Mouse (Mus musculus): ENCODE data around the gene Car9. TPM values are rescaled to one million over a fixed set of nuclear protein-coding genes. Genes with fewer than 3 reads are reported as not detected.
"Not testable (repeated sequence)": the region's sequence is repeated elsewhere in the genome, so short reads cannot be mapped to it uniquely, and the experiment has no call there.

Gene Car9
- polyA plus RNA-seq, 1 experiment from 2014 or later: 0.41 TPM

DNA sequence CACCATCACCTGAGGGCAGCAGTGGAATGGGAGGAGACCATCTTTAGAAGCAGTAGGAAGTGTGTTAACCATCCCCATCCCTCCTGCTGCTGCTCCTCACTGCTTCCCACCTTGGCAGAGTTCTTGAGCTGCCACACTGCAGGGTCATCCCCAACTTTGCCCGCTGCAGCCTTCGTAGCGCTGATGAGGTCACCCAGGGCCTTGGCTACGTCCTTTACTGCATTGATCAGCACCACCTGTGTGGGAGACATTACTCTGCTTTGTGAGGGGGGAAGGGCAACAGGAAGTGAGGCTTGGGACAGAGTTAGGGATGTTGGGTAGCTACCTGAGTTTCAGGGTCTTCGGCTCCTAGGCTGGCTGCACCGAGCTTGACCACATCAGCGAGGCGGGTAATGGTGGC is 28.9 kb downstream of the Car9 start:
- Histone ChIP-seq H3K4me1 (ENCODE audit: control insufficient read depth, insufficient read depth, low read length) (no peaks in the 10 kb centered on the region), H3K27me3 (ENCODE audit: control insufficient read depth, insufficient read depth, low read length) (no peaks in the 10 kb centered on the region), H3K9me3 (replicated peaks; ENCODE audit: control insufficient read depth, low read length) (no peaks in the 10 kb centered on the region), H3K36me3 (replicated peaks; ENCODE audit: control insufficient read depth, insufficient read depth, low read depth, low read length) (peaks cover 39% of the 10 kb centered on the region), H3K4me2 (ENCODE audit: low read depth, low read length) (no peak overlapping the region), H3K9ac (replicated peaks; ENCODE audit: low read length) (no peak overlapping the region), H3K27ac (replicated peaks; ENCODE audit: low read depth, low read length) (no peak overlapping the region), H3K4me3 (ENCODE audit: low read depth, low read length) (no peak overlapping the region)
- 95% methylated on average over 8 of the region's 8 CpGs for WGBS
- ATAC-seq (replicated peaks; ENCODE audit: insufficient number of reproducible peaks, low FRiP score, low TSS enrichment, low read depth) (no peak), DNase-seq (ENCODE audit: low spot score) (no peak)

DNA sequence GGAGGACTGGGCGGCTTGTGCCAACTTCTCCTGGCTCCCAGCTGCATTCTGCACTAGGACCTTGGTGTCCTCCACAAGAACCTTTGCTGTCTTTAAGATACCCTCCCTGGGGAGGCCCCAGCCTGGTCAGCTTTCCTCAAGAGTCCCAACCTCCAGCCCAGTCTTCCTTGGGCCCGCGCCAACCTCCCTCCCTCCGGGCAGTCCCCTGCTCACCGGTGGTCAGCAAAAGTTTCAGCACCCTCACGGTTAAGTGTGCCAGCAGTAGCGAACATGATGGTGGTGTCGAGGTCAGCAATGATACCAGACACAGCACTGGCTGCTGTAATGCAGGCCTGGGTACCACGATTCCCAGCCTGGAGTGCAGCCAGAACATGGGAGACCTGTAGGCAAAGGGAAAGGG is 29.3 kb downstream of the Car9 start:
- ATAC-seq (replicated peaks; ENCODE audit: insufficient number of reproducible peaks, low FRiP score, low TSS enrichment, low read depth) (no peak), DNase-seq (ENCODE audit: low spot score) (no peak)
- no peaks in the 10 kb centered on the region for H3K27me3 ChIP-seq (ENCODE audit: control insufficient read depth, insufficient read depth, low read length)
- H3K4me2 ChIP-seq (ENCODE audit: low read depth, low read length): no peak overlapping the region
- H3K4me3 ChIP-seq (ENCODE audit: low read depth, low read length): no peak overlapping the region
- no peak overlapping the region for H3K27ac ChIP-seq (replicated peaks; ENCODE audit: low read depth, low read length)
- no peaks in the 10 kb centered on the region for H3K4me1 ChIP-seq (ENCODE audit: control insufficient read depth, insufficient read depth, low read length)
- no peak overlapping the region for H3K9ac ChIP-seq (replicated peaks; ENCODE audit: low read length)
- 94% methylated on average over 9 of the region's 9 CpGs for WGBS
- H3K36me3 ChIP-seq (replicated peaks; ENCODE audit: control insufficient read depth, insufficient read depth, low read depth, low read length): peaks cover 39% of the 10 kb centered on the region
- no peaks in the 10 kb centered on the region for H3K9me3 ChIP-seq (replicated peaks; ENCODE audit: control insufficient read depth, low read length)

DNA sequence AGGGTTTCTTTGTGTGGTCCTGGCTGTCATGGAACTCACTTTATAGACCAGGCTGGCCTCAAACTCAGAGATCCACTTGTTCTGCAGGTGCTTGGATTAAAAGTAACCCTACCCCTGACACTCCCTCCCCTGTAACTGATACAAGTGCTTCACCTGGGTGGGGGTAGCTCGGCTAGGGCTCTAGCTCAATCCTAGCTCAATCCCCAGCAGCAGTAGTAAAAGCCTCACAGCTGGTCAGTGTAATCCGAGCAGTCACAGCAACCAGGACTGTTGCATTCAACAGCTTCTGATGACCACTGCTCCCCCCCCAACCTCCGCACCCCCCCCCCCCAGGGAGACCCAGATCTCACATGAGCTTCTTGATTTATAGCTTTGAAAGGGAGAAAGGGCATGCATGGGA is 35.3 kb downstream of the Car9 start:
- Histone ChIP-seq H3K9ac (replicated peaks; ENCODE audit: low read length) (no peak overlapping the region), H3K9me3 (replicated peaks; ENCODE audit: control insufficient read depth, low read length) (no peaks in the 10 kb centered on the region), H3K4me3 (ENCODE audit: low read depth, low read length) (no peak overlapping the region), H3K4me2 (ENCODE audit: low read depth, low read length) (no peak overlapping the region), H3K27ac (replicated peaks; ENCODE audit: low read depth, low read length) (no peak overlapping the region), H3K27me3 (ENCODE audit: control insufficient read depth, insufficient read depth, low read length) (no peaks in the 10 kb centered on the region), H3K36me3 (replicated peaks; ENCODE audit: control insufficient read depth, insufficient read depth, low read depth, low read length) (peaks cover 37% of the 10 kb centered on the region), H3K4me1 (ENCODE audit: control insufficient read depth, insufficient read depth, low read length) (no peaks in the 10 kb centered on the region)
- no peak for ATAC-seq (replicated peaks; ENCODE audit: insufficient number of reproducible peaks, low FRiP score, low TSS enrichment, low read depth)
- no peak for DNase-seq (ENCODE audit: low spot score)
- 60% methylated on average over 3 of the region's 3 CpGs for WGBS

DNA sequence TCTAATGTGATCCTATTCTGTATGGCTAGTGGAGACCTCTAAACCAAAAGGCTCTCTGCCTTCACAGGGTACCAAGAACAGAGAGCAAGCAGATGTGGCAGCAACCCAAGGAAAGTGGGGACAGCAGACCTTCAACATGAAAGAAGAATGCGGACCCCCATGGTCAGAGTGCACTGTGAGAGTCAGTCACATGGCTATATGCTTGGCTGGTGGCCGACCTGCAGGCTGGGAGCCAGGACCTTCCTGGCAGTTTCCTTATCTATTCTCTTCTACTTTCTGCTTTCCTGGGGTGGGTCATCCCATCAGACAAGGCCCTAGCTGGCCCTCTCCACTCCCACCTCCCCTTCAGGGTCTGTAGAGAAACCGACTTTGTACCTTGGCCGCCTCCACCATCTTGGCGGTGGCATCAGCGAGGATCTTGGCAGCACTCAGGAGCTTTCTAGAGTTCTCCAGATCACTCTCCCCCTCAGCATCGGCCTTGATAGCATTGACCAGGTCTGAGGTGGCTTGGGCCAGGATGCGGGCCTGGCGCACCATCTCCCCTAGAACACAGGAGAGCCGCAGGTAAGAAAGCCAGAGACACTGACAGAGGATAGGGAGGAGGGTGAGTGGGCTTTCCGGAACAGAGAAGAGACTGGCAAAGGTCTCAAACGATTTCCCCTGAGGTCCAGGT is 39.7 kb downstream of the Car9 start:
- peaks cover 30% of the 10 kb centered on the region for H3K36me3 ChIP-seq (replicated peaks; ENCODE audit: control insufficient read depth, insufficient read depth, low read depth, low read length)
- no peaks in the 10 kb centered on the region for H3K27me3 ChIP-seq (ENCODE audit: control insufficient read depth, insufficient read depth, low read length)
- no peak overlapping the region for H3K9ac ChIP-seq (replicated peaks; ENCODE audit: low read length)
- no peak for DNase-seq (ENCODE audit: low spot score)
- WGBS: 96% methylated on average over 12 of the region's 12 CpGs
- H3K9me3 ChIP-seq (replicated peaks; ENCODE audit: control insufficient read depth, low read length): no peaks in the 10 kb centered on the region
- H3K4me1 ChIP-seq (ENCODE audit: control insufficient read depth, insufficient read depth, low read length): no peaks in the 10 kb centered on the region
- no peak overlapping the region for H3K27ac ChIP-seq (replicated peaks; ENCODE audit: low read depth, low read length)
- no peak for ATAC-seq (replicated peaks; ENCODE audit: insufficient number of reproducible peaks, low FRiP score, low TSS enrichment, low read depth)
- H3K4me3 ChIP-seq (ENCODE audit: low read depth, low read length): no peak overlapping the region
- no peak overlapping the region for H3K4me2 ChIP-seq (ENCODE audit: low read depth, low read length)

DNA sequence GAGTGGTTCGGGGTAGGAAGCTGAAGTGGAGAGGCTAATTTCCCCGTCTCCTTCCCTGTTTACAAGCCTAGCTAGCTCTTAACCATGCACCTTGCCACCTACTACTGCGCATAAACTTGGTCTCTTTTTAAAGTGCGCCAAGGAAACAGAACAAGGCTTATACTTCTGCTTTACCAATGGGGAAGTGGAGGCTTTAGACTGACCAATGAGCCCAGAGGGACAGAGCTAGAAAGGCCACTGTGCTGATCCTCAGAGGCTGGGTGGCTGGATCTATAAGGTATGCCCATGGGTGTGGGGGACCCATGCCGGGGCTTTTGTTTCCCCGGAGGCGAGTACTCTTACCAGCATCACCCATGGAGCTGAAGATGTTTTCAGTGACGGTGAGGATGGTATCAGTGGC is 40.4 kb downstream of the Car9 start:
- DNase-seq (ENCODE audit: low spot score): no peak
- Histone ChIP-seq H3K4me1 (ENCODE audit: control insufficient read depth, insufficient read depth, low read length) (no peaks in the 10 kb centered on the region), H3K36me3 (replicated peaks; ENCODE audit: control insufficient read depth, insufficient read depth, low read depth, low read length) (peaks cover 32% of the 10 kb centered on the region), H3K4me2 (ENCODE audit: low read depth, low read length) (no peak overlapping the region), H3K4me3 (ENCODE audit: low read depth, low read length) (no peak overlapping the region), H3K9ac (replicated peaks; ENCODE audit: low read length) (no peak overlapping the region), H3K27me3 (ENCODE audit: control insufficient read depth, insufficient read depth, low read length) (no peaks in the 10 kb centered on the region), H3K9me3 (replicated peaks; ENCODE audit: control insufficient read depth, low read length) (no peaks in the 10 kb centered on the region), H3K27ac (replicated peaks; ENCODE audit: low read depth, low read length) (no peak overlapping the region)
- WGBS: 94% methylated on average over 8 of the region's 8 CpGs
- ATAC-seq (replicated peaks; ENCODE audit: insufficient number of reproducible peaks, low FRiP score, low TSS enrichment, low read depth): no peak

DNA sequence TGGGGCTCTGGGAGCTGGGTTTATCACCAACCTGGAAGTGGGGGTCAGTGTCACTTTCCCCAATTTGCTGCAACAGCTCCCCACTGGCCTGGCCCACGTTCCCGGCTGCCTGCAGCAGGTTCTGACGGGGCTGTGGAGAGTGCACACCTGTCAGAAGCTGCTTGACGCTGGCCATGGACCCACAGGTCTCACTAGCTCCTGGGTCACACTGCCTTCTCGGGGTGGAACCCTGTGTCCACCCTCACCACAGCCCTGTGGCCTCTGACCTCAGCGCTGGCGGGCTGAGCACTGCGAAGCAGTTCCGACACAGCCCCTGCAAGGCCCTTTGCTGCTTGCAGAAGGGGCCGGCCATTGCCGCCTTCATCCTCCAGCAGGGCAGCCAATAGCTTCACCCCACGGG is 42.3 kb downstream of the Car9 start:
- WGBS: 94% methylated on average over 12 of the region's 12 CpGs
- Histone ChIP-seq H3K4me1 (ENCODE audit: control insufficient read depth, insufficient read depth, low read length) (no peaks in the 10 kb centered on the region), H3K9ac (replicated peaks; ENCODE audit: low read length) (no peak overlapping the region), H3K4me3 (ENCODE audit: low read depth, low read length) (no peak overlapping the region), H3K36me3 (replicated peaks; ENCODE audit: control insufficient read depth, insufficient read depth, low read depth, low read length) (peaks cover 36% of the 10 kb centered on the region), H3K27me3 (ENCODE audit: control insufficient read depth, insufficient read depth, low read length) (no peaks in the 10 kb centered on the region), H3K4me2 (ENCODE audit: low read depth, low read length) (no peak overlapping the region), H3K9me3 (replicated peaks; ENCODE audit: control insufficient read depth, low read length) (no peaks in the 10 kb centered on the region), H3K27ac (replicated peaks; ENCODE audit: low read depth, low read length) (no peak overlapping the region)
- DNase-seq (ENCODE audit: low spot score) (no peak), ATAC-seq (replicated peaks; ENCODE audit: insufficient number of reproducible peaks, low FRiP score, low TSS enrichment, low read depth) (no peak)

DNA sequence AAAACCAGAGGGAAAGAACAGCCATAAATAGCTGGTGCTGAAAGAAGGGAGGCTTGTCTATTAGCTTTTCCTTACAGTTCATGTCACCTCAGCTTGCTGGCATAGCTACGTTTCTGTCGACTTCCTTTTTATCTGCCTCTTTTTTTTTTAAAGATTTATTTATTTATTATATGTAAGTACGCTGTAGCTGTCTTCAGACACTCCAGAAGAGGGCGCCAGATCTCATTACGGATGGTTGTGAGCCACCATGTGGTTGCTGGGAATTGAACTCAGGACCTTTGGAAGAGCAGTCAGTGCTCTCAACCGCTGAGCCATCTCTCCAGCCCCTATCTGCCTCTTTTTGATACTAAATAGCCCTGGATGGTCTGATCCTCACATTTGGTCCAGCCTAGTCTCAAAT is 45.1 kb downstream of the Car9 start:
- not testable (repeated sequence) for H3K4me1 ChIP-seq (ENCODE audit: control insufficient read depth, insufficient read depth, low read length); H3K27me3 ChIP-seq (ENCODE audit: control insufficient read depth, insufficient read depth, low read length); DNase-seq (ENCODE audit: low spot score); H3K9me3 ChIP-seq (replicated peaks; ENCODE audit: control insufficient read depth, low read length); H3K4me3 ChIP-seq (ENCODE audit: low read depth, low read length); H3K9ac ChIP-seq (replicated peaks; ENCODE audit: low read length); H3K27ac ChIP-seq (replicated peaks; ENCODE audit: low read depth, low read length); ATAC-seq (replicated peaks; ENCODE audit: insufficient number of reproducible peaks, low FRiP score, low TSS enrichment, low read depth); H3K4me2 ChIP-seq (ENCODE audit: low read depth, low read length)
- H3K36me3 ChIP-seq (replicated peaks; ENCODE audit: control insufficient read depth, insufficient read depth, low read depth, low read length): peaks cover 26% of the 10 kb centered on the region
- 83% methylated on average over 6 of the region's 6 CpGs for WGBS

DNA sequence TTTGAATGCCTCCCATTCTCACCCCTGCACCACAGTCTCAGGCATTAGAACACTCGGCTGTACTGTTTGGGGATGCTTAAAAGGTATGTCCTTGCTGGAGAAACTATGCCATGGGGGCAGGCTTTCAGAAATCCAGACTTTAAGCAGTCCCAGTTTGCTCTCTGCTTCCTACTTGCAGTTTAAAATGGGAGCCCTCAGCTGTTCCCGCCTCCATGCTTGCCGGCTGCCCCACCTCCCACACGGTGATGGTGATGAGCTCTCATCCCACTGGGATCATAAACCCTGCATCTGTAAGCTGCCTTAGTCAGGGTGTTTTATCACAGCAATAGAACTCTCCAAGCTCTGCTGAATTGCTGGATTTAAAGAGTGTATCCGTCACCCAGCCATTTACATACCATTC is 45.7 kb downstream of the Car9 start:
- no peak overlapping the region for H3K27ac ChIP-seq (replicated peaks; ENCODE audit: low read depth, low read length)
- H3K36me3 ChIP-seq (replicated peaks; ENCODE audit: control insufficient read depth, insufficient read depth, low read depth, low read length): peaks cover 26% of the 10 kb centered on the region
- DNase-seq (ENCODE audit: low spot score) (no peak), ATAC-seq (replicated peaks; ENCODE audit: insufficient number of reproducible peaks, low FRiP score, low TSS enrichment, low read depth) (no peak)
- no peak overlapping the region for H3K9ac ChIP-seq (replicated peaks; ENCODE audit: low read length)
- H3K4me2 ChIP-seq (ENCODE audit: low read depth, low read length): no peak overlapping the region
- no peaks in the 10 kb centered on the region for H3K9me3 ChIP-seq (replicated peaks; ENCODE audit: control insufficient read depth, low read length)
- no peaks in the 10 kb centered on the region for H3K27me3 ChIP-seq (ENCODE audit: control insufficient read depth, insufficient read depth, low read length)
- no peak overlapping the region for H3K4me3 ChIP-seq (ENCODE audit: low read depth, low read length)
- H3K4me1 ChIP-seq (ENCODE audit: control insufficient read depth, insufficient read depth, low read length): peaks cover 3% of the 10 kb centered on the region; the same call in 1 of the 2 replicates
- WGBS: 94% methylated on average over 5 of the region's 5 CpGs

Measured in embryonic facial prominence, embryonic 11.5 days (tissue).